Mouse (Mus musculus) MEL (cell line): ENCODE data around the gene Lrrc29. TPM values are rescaled to one million over a fixed set of nuclear protein-coding genes. Genes with fewer than 3 reads are reported as not detected.

Experiments used
- DNase-seq: peaks from one replicate; pipeline ENCODE4 v3.0.0; 2011; ENCODE audit warnings: low read depth, low spot score
- H3K27ac ChIP-seq: 2 replicates; pipeline ENCODE4 v1.5.1; 2012; ENCODE audit warnings: low read depth, mild to moderate bottlenecking, control low read depth, low read length, moderate library complexity; ENCODE audit not compliant: control insufficient read depth
- H3K27me3 ChIP-seq, 2 experiments: fragments of 150-350 bp in 1 of 2; sonication (generic) in 1 of 2; 2 replicates each; pipeline ENCODE4 v1.6.1; 2012; ENCODE audit warnings: low read length in 2 of 2, mild to moderate bottlenecking in 2 of 2, improper control_type of control experiment in 1 of 2, moderate library complexity in 1 of 2; ENCODE audit not compliant: insufficient read depth in 2 of 2, control insufficient read depth in 1 of 2
- H3K36me3 ChIP-seq, 2 experiments: 2 replicates each; pipeline ENCODE4 v1.6.1; 2012 to 2014; ENCODE audit warnings: low read length in 2 of 2, improper control_type of control experiment in 1 of 2, inconsistent platforms in 1 of 2, mild to moderate bottlenecking in 1 of 2; ENCODE audit not compliant: insufficient read depth in 2 of 2, control insufficient read depth in 1 of 2
- H3K4me1 ChIP-seq, 2 experiments: fragments of 150-350 bp in 1 of 2; sonication (generic) in 1 of 2; 2 replicates each; pipeline ENCODE4 v1.6.1; 2012; ENCODE audit warnings: low read length in 2 of 2, improper control_type of control experiment in 1 of 2, mild to moderate bottlenecking in 1 of 2; ENCODE audit not compliant: insufficient read depth in 2 of 2, control insufficient read depth in 1 of 2
- H3K4me3 ChIP-seq, 2 experiments: fragments of 150-350 bp in 1 of 2; sonication (generic) in 1 of 2; 2 replicates each; pipeline ENCODE4 v1.5.1; 2012; ENCODE audit warnings: low read depth in 2 of 2, low read length in 2 of 2, mild to moderate bottlenecking in 2 of 2, moderate library complexity in 2 of 2, control low read depth in 1 of 2, improper control_type of control experiment in 1 of 2; ENCODE audit not compliant: control insufficient read depth in 1 of 2, insufficient read depth in 1 of 2
- H3K79me2 ChIP-seq: 2 replicates; pipeline ENCODE4 v1.6.1; 2012; ENCODE audit warnings: mild to moderate bottlenecking, low read length, moderate library complexity; ENCODE audit not compliant: control insufficient read depth, poor library complexity, insufficient read depth
- H3K9ac ChIP-seq: 2 replicates; pipeline ENCODE4 v1.6.1; 2012; ENCODE audit warnings: low read depth, mild to moderate bottlenecking, control low read depth, low read length, moderate library complexity; ENCODE audit not compliant: control insufficient read depth, poor library complexity, severe bottlenecking
- H3K9me3 ChIP-seq: fragments of 150-350 bp; sonication (generic); replicated peaks from 2 replicates; pipeline ENCODE4 v1.6.1; 2012; ENCODE audit warnings: mild to moderate bottlenecking, low read length, improper control_type of control experiment, moderate library complexity; ENCODE audit not compliant: insufficient read depth
- CTCF ChIP-seq, 3 experiments: IDR thresholded peaks in 2 of 3; conservative IDR thresholded peaks in 1 of 3; 2 replicates each; pipeline ENCODE4 v1.5.1; 2011 to 2012; ENCODE audit warnings: low read length in 3 of 3, low read depth in 2 of 3, mild to moderate bottlenecking in 2 of 3, improper control_type of control experiment in 1 of 3, inconsistent platforms in 1 of 3, mixed read lengths in 1 of 3, moderate library complexity in 1 of 3; ENCODE audit not compliant: control insufficient read depth in 1 of 3, insufficient read depth in 1 of 3, poor library complexity in 1 of 3, severe bottlenecking in 1 of 3
- ELF1 ChIP-seq: IDR thresholded peaks from 2 replicates; pipeline ENCODE4 v1.6.1; 2014; ENCODE audit warnings: low read depth, mild to moderate bottlenecking, inconsistent platforms, low read length, improper control_type of control experiment, moderate library complexity
- GABPA ChIP-seq: IDR thresholded peaks from 2 replicates; pipeline ENCODE4 v1.6.1; 2012; ENCODE audit warnings: low read depth, mild to moderate bottlenecking, inconsistent platforms, low read length, improper control_type of control experiment, moderate library complexity
- GATA1 ChIP-seq: IDR thresholded peaks from 2 replicates; pipeline ENCODE4 v1.6.1; 2011; ENCODE audit warnings: low read depth, low read length, improper control_type of control experiment
- MAX ChIP-seq: IDR thresholded peaks from 2 replicates; pipeline ENCODE4 v1.6.1; 2011; ENCODE audit warnings: low read length, improper control_type of control experiment
- MAZ ChIP-seq: IDR thresholded peaks from 2 replicates; pipeline ENCODE4 v1.6.1; 2012; ENCODE audit warnings: low read depth, mild to moderate bottlenecking, inconsistent platforms, low read length, improper control_type of control experiment
- POLR2A ChIP-seq, 2 experiments: IDR thresholded peaks; 2 replicates each; pipeline ENCODE4 v1.6.1; 2011 to 2012; ENCODE audit warnings: low read length in 2 of 2, mild to moderate bottlenecking in 2 of 2, control low read depth in 1 of 2, improper control_type of control experiment in 1 of 2, low read depth in 1 of 2, moderate library complexity in 1 of 2; ENCODE audit not compliant: control insufficient read depth in 1 of 2, insufficient read depth in 1 of 2, poor library complexity in 1 of 2
- POLR2AphosphoS2 ChIP-seq: IDR thresholded peaks from 2 replicates; pipeline ENCODE4 v1.6.1; 2011; ENCODE audit warnings: low read length, improper control_type of control experiment
- RAD21 ChIP-seq: IDR thresholded peaks from 2 replicates; pipeline ENCODE4 v1.6.1; 2011; ENCODE audit warnings: mild to moderate bottlenecking, low read depth, low read length, improper control_type of control experiment
- UBTF ChIP-seq: IDR thresholded peaks from 2 replicates; pipeline ENCODE4 v1.6.1; 2012; ENCODE audit warnings: low read depth, mild to moderate bottlenecking, inconsistent platforms, low read length, improper control_type of control experiment, moderate library complexity, borderline replicate concordance; ENCODE audit not compliant: insufficient read depth
- ZNF384 ChIP-seq: IDR thresholded peaks from 2 replicates; pipeline ENCODE4 v1.6.1; 2012; ENCODE audit warnings: low read depth, mild to moderate bottlenecking, inconsistent platforms, low read length, improper control_type of control experiment
- polyA plus RNA-seq, 2 experiments: library from polyadenylated mRNA; stranded (reverse) in 1 of 2; unstranded in 1 of 2; fragments of >175 nt in 1 of 2; fragments of >200 nt in 1 of 2; gene quantifications; 2 replicates each; pipeline versions ENCODE4 v1.2.1 to v1.2.4; 2012; ENCODE audit warnings: low replicate concordance in 2 of 2, low read depth in 1 of 2; ENCODE audit not compliant: insufficient read length in 2 of 2, insufficient read depth in 1 of 2, missing spikeins in 1 of 2
- total RNA-seq: library from RNA; depleted of rRNA; stranded (reverse); fragments of 300-350 nt; gene quantifications from 2 replicates; pipeline ENCODE4 v1.2.3, GENCODE M21; 2012; rRNA removed

Lrrc29 gene
- total and polyA plus RNA-seq, 3 experiments, result 2.6 to 6.1 TPM; not detected in 1

- TF ChIP-seq UBTF (0 out of 2 replicates have a peak, but pooled peaks have one; percentile 72), MAX (no peak)
Measured at GRCm38 (mm10) chr8:105264024-105264982, 61.8 kb downstream of the Lrrc29 start, which contains the start of the genes Tradd and Fbxl8 (continued).

- TF ChIP-seq POLR2A (IDR thresholded peaks at IDR 0.05; ENCODE audit: control insufficient read depth in 1 of 2, insufficient read depth in 1 of 2, low read depth in 1 of 2, low read length in 2 of 2, poor library complexity in 1 of 2) (0 out of 4 replicates have a peak, but pooled peaks of 1 of the 2 experiments have one; percentile 5), ZNF384 (peak; percentile 57; the same call in 1 of the 2 replicates), CTCF (IDR thresholded peaks at IDR 0.05 in 2 of 3, conservative IDR thresholded peaks at IDR 0.05 in 1 of 3; ENCODE audit: control insufficient read depth in 1 of 3, insufficient read depth in 1 of 3, low read depth in 2 of 3, low read length in 3 of 3, poor library complexity in 1 of 3, severe bottlenecking in 1 of 3) (0 out of 6 replicates have a peak, but pooled peaks of 1 of the 3 experiments have one; percentile 0), GABPA (no peak), RAD21 (no peak), POLR2AphosphoS2 (no peak), ELF1 (no peak), MAZ (no peak), GATA1 (peak; percentile 30; the same call in 1 of the 2 replicates)
- Histone ChIP-seq H3K27ac (peak overlapping the region; percentile 34; the same call in 1 of the 2 replicates), H3K9ac (peak overlapping the region; percentile 91), H3K9me3 (no peaks in the 10 kb centered on the region), H3K4me1 (peaks cover 7 to 36% of the 10 kb centered on the region in 2 experiments), H3K4me3 (peak overlapping the region; percentile 84 to 98), H3K27me3 (no peaks in the 10 kb centered on the region), H3K79me2 (peaks cover 15% of the 10 kb centered on the region), H3K36me3 (peaks cover 0 to 25% of the 10 kb centered on the region in 2 experiments; a peak in 2 of 4 replicates)
- DNase-seq, result peak; percentile 57
Measured at GRCm38 (mm10) chr8:105263244-105263912, 62.7 kb downstream of the Lrrc29 start.

Other genes with a start within 250 kb of the Lrrc29 start
- gene Ces3b, start 242.5 kb downstream of the Lrrc29 start, total RNA-seq, result not detected in 2 replicates
- gene Ces3b, start 242.5 kb downstream of the Lrrc29 start, polyA plus RNA-seq, result not detected
- gene Ces4a, start 194.5 kb downstream of the Lrrc29 start, total RNA-seq, result not detected in 2 replicates
- not detected for gene Ces4a, start 194.5 kb downstream of the Lrrc29 start, polyA plus RNA-seq
- gene Cbfb, start 155.6 kb downstream of the Lrrc29 start, total RNA-seq, result 32.5 and 40.6 TPM in 2 replicates
- gene Cbfb, start 155.6 kb downstream of the Lrrc29 start, polyA plus RNA-seq, result 10 to 100 TPM in 1 of 2 experiments, not detected in 1; 37.9 TPM
- 16.0 and 18.3 TPM in 2 replicates for gene D230025D16Rik, start 101.1 kb downstream of the Lrrc29 start, total RNA-seq
- gene D230025D16Rik, start 101.1 kb downstream of the Lrrc29 start, polyA plus RNA-seq, result 10 to 100 TPM in 1 of 2 experiments, not detected in 1; 22.4 TPM
- gene B3gnt9, start 71.1 kb downstream of the Lrrc29 start, total RNA-seq, result 2.7 and 2.8 TPM in 2 replicates
- gene B3gnt9, start 71.1 kb downstream of the Lrrc29 start, polyA plus RNA-seq, result 1 to 10 TPM in 1 of 2 experiments, not detected in 1; 4.7 TPM
- 29.0 and 31.0 TPM in 2 replicates for gene Tradd, start 61.7 kb downstream of the Lrrc29 start, total RNA-seq
- gene Tradd, start 61.7 kb downstream of the Lrrc29 start, polyA plus RNA-seq, result 10 to 100 TPM in 1 of 2 experiments, not detected in 1; 33.5 TPM
- 4.1 and 4.8 TPM in 2 replicates for gene Fbxl8, start 61.6 kb downstream of the Lrrc29 start, total RNA-seq
- gene Fbxl8, start 61.6 kb downstream of the Lrrc29 start, polyA plus RNA-seq, result 1 to 10 TPM in 1 of 2 experiments, not detected in 1; 7.2 TPM
- gene Hsf4, start 56.5 kb downstream of the Lrrc29 start, total RNA-seq, result 1.4 and 1.7 TPM in 2 replicates
- gene Hsf4, start 56.5 kb downstream of the Lrrc29 start, polyA plus RNA-seq, result 1 to 10 TPM in 1 of 2 experiments, not detected in 1; 7.1 TPM
- gene Nol3, start 50.1 kb downstream of the Lrrc29 start, total RNA-seq, result 0.69 and 0.89 TPM in 2 replicates
- under 1 TPM in 1 of 2 experiments, not detected in 1; 0.63 TPM for gene Nol3, start 50.1 kb downstream of the Lrrc29 start, polyA plus RNA-seq
- 5.6 and 8.2 TPM in 2 replicates for gene 4931428F04Rik, start 36.4 kb downstream of the Lrrc29 start, total RNA-seq
- 10 to 100 TPM in 1 of 2 experiments, not detected in 1; 13.0 TPM for gene 4931428F04Rik, start 36.4 kb downstream of the Lrrc29 start, polyA plus RNA-seq
- 0.56 and 0.69 TPM in 2 replicates for gene Exoc3l, start 30.2 kb downstream of the Lrrc29 start, total RNA-seq
- gene Exoc3l, start 30.2 kb downstream of the Lrrc29 start, polyA plus RNA-seq, result 1 to 10 TPM in 1 of 2 experiments, not detected in 1; 2.0 TPM
- gene E2f4, start 28.6 kb downstream of the Lrrc29 start, total RNA-seq, result 95.9 and 98.5 TPM in 2 replicates
- gene E2f4, start 28.6 kb downstream of the Lrrc29 start, polyA plus RNA-seq, result 100 to 1,000 TPM in 1 of 2 experiments, 10 to 100 TPM in 1; 97.9 to 313 TPM
- 1.0 and 1.3 TPM in 2 replicates for gene Elmo3, start 20.7 kb downstream of the Lrrc29 start, total RNA-seq
- gene Elmo3, start 20.7 kb downstream of the Lrrc29 start, polyA plus RNA-seq, result 1 to 10 TPM in 1 of 2 experiments, not detected in 1; 2.9 TPM
- 123 and 149 TPM in 2 replicates for gene Tmem208, start 76 bp upstream of the Lrrc29 start, total RNA-seq
- 10 to 100 TPM in 1 of 2 experiments, not detected in 1; 94.5 TPM for gene Tmem208, start 76 bp upstream of the Lrrc29 start, polyA plus RNA-seq
- gene Fhod1, start 21.7 kb upstream of the Lrrc29 start, total RNA-seq, result 2.5 and 2.8 TPM in 2 replicates
- 10 to 100 TPM in 1 of 2 experiments, not detected in 1; 10.9 TPM for gene Fhod1, start 21.7 kb upstream of the Lrrc29 start, polyA plus RNA-seq
- gene Slc9a5, start 22.6 kb upstream of the Lrrc29 start, total RNA-seq, result 0.12 and 0.20 TPM in 2 replicates
- gene Slc9a5, start 22.6 kb upstream of the Lrrc29 start, polyA plus RNA-seq, result 1 to 10 TPM in 1 of 2 experiments, not detected in 1; 1.9 TPM
- gene Plekhg4, start 47.0 kb upstream of the Lrrc29 start, total RNA-seq, result not detected in 2 replicates
- under 1 TPM in 1 of 2 experiments, not detected in 1; 0.10 TPM for gene Plekhg4, start 47.0 kb upstream of the Lrrc29 start, polyA plus RNA-seq
- gene Kctd19, start 87.2 kb upstream of the Lrrc29 start, total RNA-seq, result not detected in 2 replicates
- not detected for gene Kctd19, start 87.2 kb upstream of the Lrrc29 start, polyA plus RNA-seq
- gene Lrrc36, start 87.3 kb upstream of the Lrrc29 start, total RNA-seq, result not detected in 2 replicates
- under 1 TPM in 1 of 2 experiments, not detected in 1; 0.06 TPM for gene Lrrc36, start 87.3 kb upstream of the Lrrc29 start, polyA plus RNA-seq
- 0.42 and 0.81 TPM in 2 replicates for gene Tppp3, start 145.2 kb upstream of the Lrrc29 start, total RNA-seq
- gene Tppp3, start 145.2 kb upstream of the Lrrc29 start, polyA plus RNA-seq, result 1 to 10 TPM in 1 of 2 experiments, not detected in 1; 1.7 TPM
- 4.7 and 4.9 TPM in 2 replicates for gene Zdhhc1, start 170.6 kb upstream of the Lrrc29 start, total RNA-seq
- gene Zdhhc1, start 170.6 kb upstream of the Lrrc29 start, polyA plus RNA-seq, result 10 to 100 TPM in 1 of 2 experiments, not detected in 1; 11.5 TPM
- 0.27 TPM in 1 of 2 replicates, not detected in the other for gene Hsd11b2, start 192.5 kb upstream of the Lrrc29 start, total RNA-seq
- 1 to 10 TPM in 1 of 2 experiments, not detected in 1; 2.1 TPM for gene Hsd11b2, start 192.5 kb upstream of the Lrrc29 start, polyA plus RNA-seq
- gene Atp6v0d1, start 239.8 kb upstream of the Lrrc29 start, total RNA-seq, result 43.0 and 51.1 TPM in 2 replicates
- gene Atp6v0d1, start 239.8 kb upstream of the Lrrc29 start, polyA plus RNA-seq, result 10 to 100 TPM in 1 of 2 experiments, not detected in 1; 83.8 TPM